Mouse (Mus musculus) gastrocnemius, adult 8-10 months (tissue): ENCODE results near the gene Fbxo34. TPM values are rescaled to one million over a fixed set of nuclear protein-coding genes. Genes with fewer than 3 reads are reported as not detected.
"Not testable (repeated sequence)": the region's sequence is repeated elsewhere in the genome, so short reads cannot be mapped to it uniquely, and the experiment has no call there.

Experiments used
- DNase-seq, 2 experiments: peaks; one replicate each; pipeline ENCODE4 v3.0.0; 2022; ENCODE audit warnings: low spot score in 2 of 2
- total RNA-seq, 4 experiments: library from RNA; stranded (reverse); gene quantifications; 2 replicates each; pipeline ENCODE4 v1.2.4; 2022

Fbxo34 gene
- total RNA-seq, 4 experiments from 2014 or later: 10.2 to 15.1 (median 10.7) TPM

DNA sequence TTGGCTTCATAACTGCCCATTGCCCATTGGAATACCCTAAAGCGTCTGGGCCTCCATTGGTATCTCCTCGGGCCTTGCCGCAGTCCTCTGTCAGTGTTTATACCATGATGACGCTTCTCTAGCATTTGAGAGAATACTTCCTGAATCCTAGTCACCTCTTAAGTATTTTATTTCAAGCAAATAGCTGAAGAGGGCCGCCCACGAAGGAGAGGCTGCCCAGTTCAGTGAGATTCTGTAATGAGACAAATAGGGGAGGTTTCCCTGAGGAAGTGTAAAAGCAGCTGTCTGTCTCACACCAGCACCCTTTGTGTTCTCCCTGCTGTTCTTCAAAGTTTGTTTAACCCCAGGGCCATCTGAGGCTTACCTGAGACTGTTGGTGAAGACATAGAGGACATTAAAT is 66.5 kb downstream of the Fbxo34 start:
- DNase-seq: no peak

- DNase-seq: no peak
Observed at GRCm38 (mm10) chr14:47518619-47519018, 68.4 kb downstream of the Fbxo34 start.

- DNase-seq: no peak
Observed at GRCm38 (mm10) chr14:47520751-47521449, 70.7 kb downstream of the Fbxo34 start.

GRCm38 (mm10) chr14:47521609-47522008 is 71.4 kb downstream of the Fbxo34 start:
- DNase-seq: no peak

- DNase-seq: no peak
Observed at GRCm38 (mm10) chr14:47522301-47522700, 72.1 kb downstream of the Fbxo34 start.

- no peak for DNase-seq
Observed at GRCm38 (mm10) chr14:47525374-47525773, 75.2 kb downstream of the Fbxo34 start.

DNA sequence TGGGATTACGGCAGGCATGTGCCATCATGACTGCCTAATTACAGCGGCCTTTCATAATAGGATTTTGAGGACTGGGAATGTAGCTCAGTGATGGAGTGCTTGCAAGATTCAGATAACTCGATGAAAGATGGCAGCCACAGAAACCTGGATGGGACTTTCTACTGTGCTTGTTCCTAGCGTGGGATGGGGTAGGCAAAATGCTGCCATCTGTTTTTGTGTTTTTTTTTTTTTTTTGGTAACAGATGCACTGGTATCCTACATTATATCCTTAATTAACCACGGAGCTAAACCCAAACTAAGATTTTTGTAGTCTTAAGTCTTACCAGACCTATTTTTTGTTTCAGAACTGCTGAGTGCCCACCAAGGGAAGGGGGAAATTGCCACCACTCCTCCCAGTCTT is 75.6 kb downstream of the Fbxo34 start:
- DNase-seq: no peak

DNA sequence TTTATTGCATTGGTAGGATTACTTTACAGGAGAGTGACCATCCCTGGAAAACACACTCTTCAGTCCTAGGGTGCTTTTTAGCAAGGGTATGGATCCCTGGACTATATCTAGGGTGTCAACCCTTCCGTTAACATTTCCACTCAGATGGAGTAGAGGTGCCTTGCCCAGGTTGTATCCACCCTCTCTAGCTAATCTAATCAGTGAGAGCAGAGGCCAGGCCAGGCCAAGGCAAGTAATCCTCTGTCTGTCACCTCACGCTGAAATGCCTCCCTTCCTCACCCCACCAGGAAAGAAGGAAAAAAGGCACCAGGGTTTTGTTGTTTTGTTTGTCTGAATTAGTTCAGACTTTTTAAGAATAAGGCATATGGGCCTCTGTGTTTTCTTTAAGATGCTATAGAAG is 77.6 kb downstream of the Fbxo34 start:
- DNase-seq: no peak

DNA sequence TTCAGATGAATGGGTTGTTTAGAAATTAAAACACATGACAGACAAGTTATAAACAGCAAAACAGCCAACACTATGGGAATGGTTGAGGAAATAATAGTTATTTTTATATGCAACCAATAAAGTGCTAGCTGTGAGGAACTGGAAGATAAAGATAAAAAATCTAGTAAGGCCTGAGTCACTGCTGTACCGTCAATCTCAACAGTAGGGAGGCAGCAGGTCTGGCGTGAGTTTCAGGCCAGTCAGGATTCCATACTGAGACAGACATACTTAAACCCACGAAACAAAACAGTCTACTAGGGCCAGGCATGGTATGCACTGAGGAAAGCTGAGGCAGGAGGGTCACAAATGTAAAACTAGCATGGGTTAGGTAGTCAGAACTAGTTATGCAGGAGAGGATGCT is 78.1 kb downstream of the Fbxo34 start:
- no peak for DNase-seq

DNA sequence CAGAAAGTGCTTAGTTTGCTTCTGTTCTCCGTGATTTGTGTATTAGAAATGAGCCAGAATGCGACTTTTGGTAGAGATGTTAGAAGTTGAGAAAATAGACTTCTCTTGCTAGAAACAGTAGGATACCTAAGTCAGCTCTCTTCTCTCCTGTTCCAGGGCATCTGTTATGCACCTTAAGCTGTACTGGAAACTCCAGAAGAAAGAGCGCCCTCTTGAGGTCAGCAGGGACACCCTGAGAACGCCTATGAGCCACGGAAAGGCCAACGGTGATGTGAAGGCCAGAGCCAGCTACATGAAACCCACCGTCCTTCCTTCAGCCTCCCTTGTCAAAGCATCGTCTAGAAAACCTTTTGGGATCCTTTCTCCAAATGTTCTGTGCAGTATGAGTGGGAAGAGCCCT is 78.8 kb downstream of the Fbxo34 start:
- peak; percentile 32 for DNase-seq

- not testable (repeated sequence) for DNase-seq
Observed at GRCm38 (mm10) chr14:47529592-47529991, 79.4 kb downstream of the Fbxo34 start.

DNA sequence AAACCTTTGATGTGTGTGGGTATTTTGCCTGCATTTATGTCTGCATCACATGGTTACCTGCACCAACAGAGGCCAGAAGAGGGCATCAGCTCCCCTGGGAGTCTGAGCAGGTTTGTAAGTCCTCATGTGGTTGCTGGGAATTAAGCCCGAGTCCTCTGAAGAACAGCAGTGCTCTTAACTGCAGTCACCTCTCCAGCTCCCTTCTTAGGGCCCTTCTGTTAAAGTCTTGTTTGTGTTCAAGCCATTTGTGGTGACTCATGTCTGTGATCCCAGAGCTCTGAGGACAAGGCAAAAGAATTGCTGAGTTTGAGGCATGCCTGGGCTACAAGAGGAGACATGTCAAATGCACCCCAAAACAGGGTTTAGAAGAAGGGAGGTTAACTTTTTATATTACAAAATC is 82.3 kb downstream of the Fbxo34 start:
- DNase-seq: no peak

DNA sequence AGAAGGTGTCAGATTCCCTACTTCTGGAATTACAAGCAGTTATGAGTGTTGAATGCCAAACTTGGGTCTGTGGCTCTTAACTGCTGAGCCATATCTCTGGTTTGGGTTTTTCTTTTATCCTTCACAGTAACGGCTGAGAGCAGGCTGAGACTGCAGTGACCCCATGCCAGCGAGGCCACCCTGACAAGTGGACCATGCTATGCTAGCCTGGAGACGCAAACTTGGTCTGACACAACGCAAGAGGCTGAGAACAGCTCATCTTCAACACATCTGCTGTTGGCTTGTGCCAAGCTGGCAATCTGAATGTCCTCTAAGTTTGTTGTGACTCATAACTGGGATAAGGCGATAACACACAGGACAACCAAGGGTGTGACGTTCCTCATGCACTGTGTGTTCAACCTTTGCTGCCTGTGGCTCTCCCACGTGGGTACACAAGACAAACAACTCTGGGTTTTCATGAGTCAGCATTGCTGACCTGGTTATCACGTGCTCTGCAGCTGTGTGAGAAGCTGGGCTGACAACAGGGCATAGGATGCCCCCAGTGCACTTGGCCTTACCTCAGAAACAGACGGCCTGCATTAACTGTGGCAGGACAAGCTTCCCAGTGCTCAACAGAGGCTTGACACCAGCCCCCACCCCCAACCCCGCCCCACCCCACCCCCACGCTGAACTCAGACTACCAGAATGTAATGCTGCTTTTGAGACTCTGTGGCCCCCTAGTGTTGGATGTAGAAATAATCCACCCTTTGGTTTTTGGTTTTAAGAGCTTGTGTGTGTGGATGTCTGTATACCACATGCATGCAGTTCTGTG is 83.3 kb downstream of the Fbxo34 start:
- peak; percentile 14 to 21 for DNase-seq

- peak in 1 of 2 experiments; percentile 3 for DNase-seq
Observed at GRCm38 (mm10) chr14:47534176-47534525, 83.9 kb downstream of the Fbxo34 start.

- no peak for DNase-seq
Observed at GRCm38 (mm10) chr14:47535096-47535495, 84.9 kb downstream of the Fbxo34 start.

DNA sequence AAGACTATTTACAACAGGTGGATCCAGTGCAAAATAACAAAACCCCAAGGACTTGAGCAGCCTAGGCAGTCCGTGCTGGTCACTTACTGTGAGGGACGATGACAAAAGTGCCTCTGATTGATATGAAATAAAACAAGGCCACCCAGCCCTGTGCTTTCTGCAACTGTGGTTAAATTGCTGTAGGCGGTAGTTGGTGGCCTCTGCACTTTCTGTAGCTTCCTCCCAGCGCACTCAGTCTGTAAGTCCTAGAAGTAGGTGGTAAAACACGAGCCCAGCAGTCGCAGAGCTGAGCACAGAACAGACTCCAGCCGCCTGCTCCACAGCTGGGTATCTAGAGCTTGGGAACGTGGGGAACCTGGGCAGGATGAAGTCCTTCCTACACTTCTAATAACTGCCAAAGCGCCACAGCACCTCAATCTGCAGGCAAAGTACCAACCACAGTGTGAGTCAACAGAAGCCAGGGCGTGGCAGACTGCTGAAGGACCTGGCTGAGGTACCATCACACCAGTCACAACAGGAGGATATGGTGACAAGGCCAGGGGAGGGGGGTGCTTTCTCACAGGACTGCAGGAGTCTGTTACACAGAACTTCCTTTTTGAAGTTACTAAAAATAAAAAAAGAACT is 91.2 kb downstream of the Fbxo34 start:
- DNase-seq: no peak

GRCm38 (mm10) chr14:47542283-47542682 is 92.1 kb downstream of the Fbxo34 start:
- no peak for DNase-seq

DNA sequence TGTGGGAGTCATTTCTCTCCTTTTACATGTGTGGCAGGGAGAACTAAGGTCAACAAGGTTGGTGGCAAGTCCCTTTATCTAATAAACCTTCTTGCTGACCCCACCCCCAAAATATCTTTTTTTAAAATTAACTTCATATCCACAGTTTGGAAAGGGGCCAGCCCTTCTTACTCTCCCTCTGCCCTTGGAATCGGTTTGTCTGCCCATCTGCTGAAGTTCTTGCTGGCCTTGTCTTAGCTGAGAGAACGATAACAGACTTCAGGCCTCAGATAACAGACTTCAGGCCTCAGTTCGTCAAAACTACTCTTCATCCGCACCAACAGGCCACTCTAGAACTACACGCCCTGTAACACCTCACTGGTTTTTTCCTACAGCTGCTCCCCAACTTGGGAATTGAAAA is 94.1 kb downstream of the Fbxo34 start:
- DNase-seq: no peak

- no peak for DNase-seq
Observed at GRCm38 (mm10) chr14:47544877-47545276, 94.7 kb downstream of the Fbxo34 start.

GRCm38 (mm10) chr14:47551668-47552067 is 101.4 kb downstream of the Fbxo34 start:
- no peak for DNase-seq

- DNase-seq: no peak
Observed at GRCm38 (mm10) chr14:47553380-47553779, 103.2 kb downstream of the Fbxo34 start.

DNA sequence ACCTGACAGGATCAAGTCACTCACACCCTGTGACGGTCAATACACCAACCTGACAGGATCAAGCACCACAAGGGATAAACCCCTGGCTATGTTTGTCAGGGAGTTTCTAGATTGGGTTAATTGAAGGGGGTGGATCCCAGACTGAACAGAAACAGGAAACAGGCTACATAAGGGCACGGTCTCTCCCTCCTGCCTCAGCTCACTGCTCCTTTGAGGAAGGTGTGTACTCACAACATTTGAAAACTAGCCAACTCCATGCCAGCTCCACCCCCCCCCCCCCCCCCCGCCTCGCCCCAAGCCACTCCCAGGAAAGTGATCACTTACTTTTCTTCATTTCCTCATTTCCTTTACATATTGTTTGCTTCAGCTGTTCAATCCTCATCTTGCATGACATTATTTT is 104.0 kb downstream of the Fbxo34 start:
- no peak for DNase-seq
